Mouse (Mus musculus) liver, embryonic 13.5 days (tissue): Measurements from ENCODE around the gene Plekhm3. TPM values are rescaled to one million over a fixed set of nuclear protein-coding genes. Genes with fewer than 3 reads are reported as not detected.

Source experiments
- ATAC-seq: fragments of 200-750 bp; cut with Nextera tagmentation; 2 replicates; pipeline ENCODE4 v1.8.0; 2017; ENCODE audit warnings: low read depth, mild to moderate bottlenecking, moderate number of reproducible peaks, moderate library complexity
- DNase-seq: peaks from one replicate; pipeline ENCODE4 v3.0.0; 2022
- H3K27ac ChIP-seq: fragments of 300-500 bp; sonication (generic); 2 replicates; pipeline ENCODE4 v1.5.1; 2015; ENCODE audit warnings: moderate library complexity, mild to moderate bottlenecking, inconsistent platforms
- H3K27me3 ChIP-seq: fragments of 300-500 bp; sonication (generic); 2 replicates; pipeline ENCODE4 v1.6.1; 2015; ENCODE audit warnings: mild to moderate bottlenecking, inconsistent platforms
- H3K36me3 ChIP-seq: fragments of 300-500 bp; sonication (generic); 2 replicates; pipeline ENCODE4 v1.6.1; 2015; ENCODE audit warnings: mild to moderate bottlenecking, inconsistent platforms
- H3K4me1 ChIP-seq: fragments of 300-500 bp; sonication (generic); replicated peaks from 2 replicates; pipeline ENCODE4 v1.6.1; 2015; ENCODE audit warnings: inconsistent platforms
- H3K4me2 ChIP-seq: fragments of 300-500 bp; sonication (generic); 2 replicates; pipeline ENCODE4 v1.6.1; 2015; ENCODE audit warnings: inconsistent platforms, mild to moderate bottlenecking, moderate library complexity
- H3K4me3 ChIP-seq: fragments of 300-500 bp; sonication (generic); replicated peaks from 2 replicates; pipeline ENCODE4 v1.5.1; 2015; ENCODE audit warnings: mild to moderate bottlenecking, inconsistent platforms
- H3K9ac ChIP-seq: fragments of 300-500 bp; sonication (generic); 2 replicates; pipeline ENCODE4 v1.6.1; 2015; ENCODE audit warnings: mild to moderate bottlenecking, inconsistent platforms
- H3K9me3 ChIP-seq: fragments of 300-500 bp; sonication (generic); replicated peaks from 2 replicates; pipeline ENCODE4 v1.6.1; 2016; ENCODE audit warnings: inconsistent platforms
- WGBS: fragments of 180-500 bp; shearing (Covaris S2); methylation state at CpG from one replicate; pipeline ENCODE4 v1.1.7; 2015; ENCODE audit not compliant: insufficient replicate concordance; 5-methylcytosine and 5-hydroxymethylcytosine counted together
- polyA plus RNA-seq: library from polyadenylated mRNA; unstranded; fragments of >200 nt; fragmentation: Nextera tagmentation; extraction: Ambion mirVana; gene quantifications from 2 replicates; pipeline ENCODE4 v1.2.1, GENCODE M21; 2015

Gene Plekhm3
- polyA plus RNA-seq, 1 experiment from 2014 or later: 2.0 TPM

DNA sequence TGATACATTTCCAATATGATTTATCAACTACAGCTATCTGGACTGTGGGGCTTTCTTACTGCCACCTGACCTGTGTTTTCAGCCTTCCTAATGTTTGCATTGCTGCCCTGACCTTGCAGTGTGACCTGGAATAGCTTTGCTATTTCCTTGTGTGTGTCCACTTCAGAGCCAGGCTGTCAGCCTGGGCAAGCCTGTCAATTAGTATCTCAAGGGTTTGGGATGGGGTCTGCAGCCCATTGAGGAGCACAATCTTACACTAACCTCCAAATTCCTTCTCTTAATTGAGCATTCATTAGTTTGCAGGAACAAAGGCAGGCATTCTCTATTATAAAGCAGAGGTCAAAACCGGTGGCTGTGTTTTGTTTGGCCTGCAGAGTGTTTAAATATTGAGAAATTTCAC lies 107.6 kb downstream of the Plekhm3 start:
- no peak for DNase-seq
- H3K36me3 ChIP-seq: no peaks in the 10 kb centered on the region
- no peak overlapping the region for H3K4me3 ChIP-seq
- no peak overlapping the region for H3K4me2 ChIP-seq
- no peak for ATAC-seq
- H3K27ac ChIP-seq: 0 out of 2 replicates have a peak overlapping the region, but pooled peaks have one; percentile 1
- WGBS: 66% methylated on average over 1 of the region's 1 CpGs
- no peaks in the 10 kb centered on the region for H3K27me3 ChIP-seq
- H3K9ac ChIP-seq: no peak overlapping the region
- no peaks in the 10 kb centered on the region for H3K9me3 ChIP-seq
- peaks cover 7% of the 10 kb centered on the region; the same call in 1 of the 2 replicates for H3K4me1 ChIP-seq

DNA sequence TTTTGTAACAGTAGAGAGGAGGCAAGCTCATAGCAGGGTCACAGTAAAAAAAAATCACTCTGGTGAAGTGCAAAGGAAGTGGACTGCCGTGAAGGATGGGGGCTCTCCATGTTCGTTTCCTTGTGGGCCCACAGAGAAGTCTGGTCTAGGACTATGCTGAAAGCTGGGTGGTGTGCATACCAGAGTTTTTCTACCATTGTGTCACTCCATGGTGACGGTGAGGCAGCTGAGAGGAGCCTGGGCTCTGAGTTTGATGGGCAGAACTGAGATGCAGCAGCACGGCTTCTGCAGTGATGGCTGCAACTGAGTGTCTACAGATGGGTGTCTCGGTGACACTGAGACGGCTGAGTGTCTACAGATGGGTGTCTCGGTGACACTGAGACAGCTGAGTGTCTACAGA lies 108.5 kb downstream of the Plekhm3 start:
- H3K9me3 ChIP-seq: no peaks in the 10 kb centered on the region
- H3K4me1 ChIP-seq: peaks cover 7% of the 10 kb centered on the region; the same call in 1 of the 2 replicates
- H3K36me3 ChIP-seq: no peaks in the 10 kb centered on the region
- no peak for ATAC-seq
- no peak overlapping the region for H3K9ac ChIP-seq
- no peak overlapping the region for H3K4me3 ChIP-seq
- H3K4me2 ChIP-seq: no peak overlapping the region
- DNase-seq: no peak
- H3K27me3 ChIP-seq: no peaks in the 10 kb centered on the region
- no peak overlapping the region for H3K27ac ChIP-seq
- 59% methylated on average over 7 of the region's 7 CpGs for WGBS

DNA sequence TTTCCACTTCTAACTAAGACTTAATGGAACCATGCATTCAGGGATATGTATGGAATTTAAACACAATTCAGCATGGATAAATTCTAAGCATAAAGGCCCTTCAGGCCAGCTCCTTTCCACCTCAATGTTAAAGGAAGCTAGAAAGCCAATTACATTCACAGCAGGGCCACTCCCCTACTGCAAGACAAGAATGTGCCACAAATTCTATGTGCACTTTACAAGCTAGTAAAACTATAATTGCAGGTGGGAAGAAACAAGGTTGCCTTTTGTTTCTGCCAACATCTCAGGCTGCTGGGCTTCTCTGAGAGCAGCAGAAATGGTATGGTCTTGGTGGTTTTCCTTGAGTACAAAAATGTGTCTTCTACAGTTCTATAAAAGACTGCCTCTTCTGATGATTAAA lies 109.1 kb downstream of the Plekhm3 start:
- no peak overlapping the region for H3K27ac ChIP-seq
- no peak overlapping the region for H3K4me2 ChIP-seq
- H3K9ac ChIP-seq: no peak overlapping the region
- ATAC-seq: no peak
- H3K27me3 ChIP-seq: no peaks in the 10 kb centered on the region
- no peaks in the 10 kb centered on the region for H3K9me3 ChIP-seq
- no peak overlapping the region for H3K4me3 ChIP-seq
- H3K4me1 ChIP-seq: peaks cover 7% of the 10 kb centered on the region; the same call in 1 of the 2 replicates
- H3K36me3 ChIP-seq: no peaks in the 10 kb centered on the region
- no peak for DNase-seq

DNA sequence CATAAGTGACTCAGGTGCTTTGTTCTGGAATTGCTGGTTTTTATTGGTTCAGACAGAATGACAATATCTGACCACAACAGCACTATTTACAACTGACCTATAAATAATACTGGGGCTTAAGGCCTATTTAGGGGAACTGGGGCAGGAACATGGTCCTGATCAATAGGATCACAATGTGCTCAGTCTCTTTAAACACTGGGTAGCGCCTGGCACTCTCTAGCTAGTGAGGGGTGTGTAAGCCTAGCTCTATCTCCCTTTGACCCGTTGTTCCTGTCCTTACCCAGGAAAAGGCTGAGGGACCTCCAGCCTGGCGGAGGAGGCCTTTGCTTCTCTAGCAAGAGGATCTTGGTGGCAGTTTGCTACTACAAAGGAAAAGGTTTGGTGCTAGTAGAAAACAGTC lies 111.6 kb downstream of the Plekhm3 start:
- Histone ChIP-seq H3K4me2 (no peak overlapping the region), H3K9me3 (no peaks in the 10 kb centered on the region), H3K27ac (no peak overlapping the region), H3K9ac (no peak overlapping the region), H3K4me3 (no peak overlapping the region), H3K4me1 (peaks cover 7% of the 10 kb centered on the region; the same call in 1 of the 2 replicates), H3K36me3 (no peaks in the 10 kb centered on the region), H3K27me3 (no peaks in the 10 kb centered on the region)
- WGBS: 53% methylated on average over 3 of the region's 3 CpGs
- DNase-seq: no peak
- no peak for ATAC-seq

DNA sequence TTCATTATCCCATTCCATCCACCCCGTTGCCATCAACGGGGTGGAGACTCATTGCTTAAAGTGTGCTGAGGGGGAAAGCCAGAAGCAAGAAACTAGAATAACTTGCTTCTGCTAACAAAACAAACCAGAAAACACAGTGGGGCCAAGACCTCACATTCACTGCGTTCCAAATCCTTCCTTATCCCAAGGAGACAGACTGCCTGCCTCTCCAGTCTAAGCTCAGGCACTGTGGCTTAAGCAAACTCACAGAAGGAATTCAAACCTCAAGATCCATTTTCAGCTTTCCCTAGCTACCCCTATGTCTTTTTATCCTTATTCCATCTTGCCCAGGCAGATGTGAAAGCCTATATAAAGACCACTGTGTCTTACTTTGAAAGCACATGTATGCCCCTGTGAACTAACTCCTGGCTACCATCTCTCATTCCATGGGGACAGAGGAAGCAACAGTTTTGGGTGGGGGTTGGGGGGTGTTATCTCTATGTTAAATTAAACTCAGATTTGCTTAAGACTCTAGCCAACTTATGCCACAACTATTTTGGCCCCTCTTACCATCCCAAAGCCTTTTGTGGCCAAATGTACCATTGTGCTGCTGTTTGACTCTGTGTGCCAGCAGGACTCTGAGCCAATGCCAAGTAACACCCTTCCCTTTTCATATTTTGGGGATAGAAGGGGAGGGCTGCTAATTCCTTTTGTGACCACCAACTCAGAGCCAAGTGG lies 112.6 kb downstream of the Plekhm3 start:
- H3K27me3 ChIP-seq: no peaks in the 10 kb centered on the region
- WGBS: 70% methylated on average over 3 of the region's 3 CpGs

DNA sequence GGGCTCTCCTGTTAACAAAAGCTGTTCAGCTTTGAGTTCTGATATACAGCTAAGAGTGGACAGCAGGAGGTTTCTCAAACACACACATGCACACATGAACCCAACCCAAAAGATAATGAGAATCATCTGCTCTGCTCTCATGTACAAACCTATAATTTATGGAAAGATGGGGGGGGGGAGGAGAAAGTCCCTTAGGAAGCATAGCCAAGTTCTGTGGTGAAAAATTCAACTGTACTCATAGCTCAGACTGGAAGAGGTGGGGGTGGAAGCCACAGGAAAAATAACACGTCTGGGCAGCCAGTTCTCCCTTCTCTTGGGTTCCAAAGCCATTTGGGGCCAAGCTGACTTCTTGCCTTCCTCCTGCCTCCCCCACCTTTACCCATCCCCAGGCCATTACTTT lies 115.7 kb downstream of the Plekhm3 start:
- no peak overlapping the region for H3K27ac ChIP-seq
- no peaks in the 10 kb centered on the region for H3K4me1 ChIP-seq
- no peak for DNase-seq
- whole genome bisulfite sequencing: 26% methylated on average over 1 of the region's 1 CpGs
- H3K9me3 ChIP-seq: no peaks in the 10 kb centered on the region
- no peak overlapping the region for H3K4me3 ChIP-seq
- H3K4me2 ChIP-seq: no peak overlapping the region
- no peak for ATAC-seq
- H3K36me3 ChIP-seq: no peaks in the 10 kb centered on the region
- no peak overlapping the region for H3K9ac ChIP-seq
- no peaks in the 10 kb centered on the region for H3K27me3 ChIP-seq

More for the DNA sequence above, 112.6 kb downstream of the Plekhm3 start:
- ATAC-seq: no peak
- H3K36me3 ChIP-seq: no peaks in the 10 kb centered on the region
- H3K9me3 ChIP-seq: no peaks in the 10 kb centered on the region
- peaks cover 7% of the 10 kb centered on the region; the same call in 1 of the 2 replicates for H3K4me1 ChIP-seq
- no peak overlapping the region for H3K9ac ChIP-seq
- DNase-seq: no peak
- no peak overlapping the region for H3K4me2 ChIP-seq
- no peak overlapping the region for H3K27ac ChIP-seq
- no peak overlapping the region for H3K4me3 ChIP-seq

DNA sequence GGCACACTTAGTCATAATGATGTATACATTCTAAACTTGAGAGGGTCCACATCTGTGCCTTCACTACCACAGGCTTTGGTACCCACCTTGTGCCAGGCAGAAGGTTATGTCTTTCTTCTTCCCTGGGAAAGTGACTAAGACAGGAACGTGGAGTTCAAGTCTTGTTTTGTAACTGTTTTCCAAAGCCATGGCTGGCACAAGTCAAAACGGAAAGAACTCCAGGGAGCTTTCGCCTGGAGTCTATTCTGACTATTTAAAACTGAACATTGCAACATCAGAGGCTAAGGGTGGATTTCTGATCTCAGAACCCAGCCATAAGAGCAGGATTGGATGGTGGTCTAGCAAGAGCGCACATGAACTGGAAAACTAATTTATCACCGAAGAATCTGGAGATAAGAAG lies 120.0 kb downstream of the Plekhm3 start:
- DNase-seq: no peak
- no peaks in the 10 kb centered on the region for H3K4me1 ChIP-seq
- H3K4me2 ChIP-seq: no peak overlapping the region
- 74% methylated on average over 5 of the region's 5 CpGs for WGBS
- H3K36me3 ChIP-seq: no peaks in the 10 kb centered on the region
- H3K4me3 ChIP-seq: no peak overlapping the region
- H3K27ac ChIP-seq: no peak overlapping the region
- H3K27me3 ChIP-seq: no peaks in the 10 kb centered on the region
- no peak overlapping the region for H3K9ac ChIP-seq
- H3K9me3 ChIP-seq: no peaks in the 10 kb centered on the region
- no peak for ATAC-seq

DNA sequence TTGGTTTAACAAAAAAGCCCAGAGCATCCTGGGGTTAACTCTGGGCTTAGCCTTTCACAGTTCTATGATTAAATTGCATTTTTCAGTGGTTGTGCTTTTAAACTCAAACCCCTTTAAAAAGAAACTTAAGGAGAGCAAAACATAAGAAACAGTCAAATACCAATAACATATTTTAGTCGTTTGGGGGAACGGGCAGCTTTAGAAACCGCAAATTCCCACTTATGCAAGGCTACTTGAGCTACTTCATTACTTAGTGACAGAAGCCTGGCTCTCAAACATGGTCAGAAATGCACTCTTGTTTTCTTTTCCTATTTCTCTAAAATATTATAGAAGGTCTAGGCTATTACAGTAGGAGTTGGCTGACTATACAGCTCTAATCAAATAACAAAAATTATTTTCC lies 120.5 kb downstream of the Plekhm3 start:
- Histone ChIP-seq H3K9me3 (no peaks in the 10 kb centered on the region), H3K4me2 (no peak overlapping the region), H3K27me3 (no peaks in the 10 kb centered on the region), H3K4me3 (no peak overlapping the region), H3K4me1 (no peaks in the 10 kb centered on the region), H3K27ac (no peak overlapping the region), H3K36me3 (no peaks in the 10 kb centered on the region), H3K9ac (no peak overlapping the region)
- 72% methylated on average over 3 of the region's 3 CpGs for WGBS
- ATAC-seq (no peak), DNase-seq (no peak)

DNA sequence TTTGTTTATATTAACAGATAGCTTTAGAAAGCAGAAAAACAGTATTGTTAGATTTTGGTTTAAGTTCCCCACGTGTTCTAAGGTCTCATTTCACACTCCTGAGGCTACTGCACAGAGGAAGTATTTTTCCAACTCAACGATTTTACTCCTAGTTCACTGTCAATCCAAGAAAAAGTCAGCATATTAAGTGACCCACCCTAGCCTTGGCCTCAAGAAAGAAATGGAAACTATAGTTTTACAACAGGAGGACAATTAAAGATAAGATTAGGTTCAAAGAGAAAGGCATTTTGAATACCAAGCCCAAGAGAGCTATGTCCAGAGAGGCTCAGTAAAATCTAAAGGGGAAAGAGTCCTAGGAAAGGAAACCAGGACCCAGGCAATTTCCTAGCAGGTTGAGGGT lies 125.1 kb downstream of the Plekhm3 start:
- Histone ChIP-seq H3K4me1 (0 out of 2 replicates have a peak, but pooled peaks cover under 1% of the 10 kb centered on the region), H3K4me2 (no peak overlapping the region), H3K27ac (no peak overlapping the region), H3K36me3 (no peaks in the 10 kb centered on the region), H3K9me3 (no peaks in the 10 kb centered on the region), H3K4me3 (no peak overlapping the region), H3K9ac (no peak overlapping the region), H3K27me3 (no peaks in the 10 kb centered on the region)
- 43% methylated on average over 2 of the region's 2 CpGs for WGBS
- ATAC-seq (no peak), DNase-seq (no peak)

DNA sequence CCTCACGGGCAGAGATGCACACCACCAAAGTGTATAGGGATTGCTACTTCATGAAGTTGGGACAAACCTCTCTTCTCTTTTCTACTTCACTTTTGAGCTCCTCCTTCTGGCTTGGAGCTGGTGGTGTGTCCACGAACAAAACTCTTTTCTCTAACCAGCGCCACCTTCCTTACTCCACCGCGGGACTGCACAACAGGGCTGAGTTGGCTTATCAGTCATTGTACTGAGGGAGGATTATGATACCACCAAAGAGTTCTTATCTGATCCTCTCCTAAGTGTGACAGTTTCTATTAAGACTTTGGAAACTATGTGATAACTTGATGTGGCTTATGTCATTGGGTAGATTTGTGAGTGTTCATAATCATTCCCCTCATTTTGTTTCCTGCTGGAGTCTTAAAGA lies 129.2 kb downstream of the Plekhm3 start:
- no peak overlapping the region for H3K27ac ChIP-seq
- H3K4me1 ChIP-seq: 0 out of 2 replicates have a peak, but pooled peaks cover 3% of the 10 kb centered on the region
- H3K9me3 ChIP-seq: no peaks in the 10 kb centered on the region
- ATAC-seq: no peak
- no peak for DNase-seq
- WGBS: 66% methylated on average over 5 of the region's 5 CpGs
- no peaks in the 10 kb centered on the region for H3K27me3 ChIP-seq
- no peak overlapping the region for H3K4me2 ChIP-seq
- no peaks in the 10 kb centered on the region for H3K36me3 ChIP-seq
- H3K4me3 ChIP-seq: no peak overlapping the region
- H3K9ac ChIP-seq: no peak overlapping the region

DNA sequence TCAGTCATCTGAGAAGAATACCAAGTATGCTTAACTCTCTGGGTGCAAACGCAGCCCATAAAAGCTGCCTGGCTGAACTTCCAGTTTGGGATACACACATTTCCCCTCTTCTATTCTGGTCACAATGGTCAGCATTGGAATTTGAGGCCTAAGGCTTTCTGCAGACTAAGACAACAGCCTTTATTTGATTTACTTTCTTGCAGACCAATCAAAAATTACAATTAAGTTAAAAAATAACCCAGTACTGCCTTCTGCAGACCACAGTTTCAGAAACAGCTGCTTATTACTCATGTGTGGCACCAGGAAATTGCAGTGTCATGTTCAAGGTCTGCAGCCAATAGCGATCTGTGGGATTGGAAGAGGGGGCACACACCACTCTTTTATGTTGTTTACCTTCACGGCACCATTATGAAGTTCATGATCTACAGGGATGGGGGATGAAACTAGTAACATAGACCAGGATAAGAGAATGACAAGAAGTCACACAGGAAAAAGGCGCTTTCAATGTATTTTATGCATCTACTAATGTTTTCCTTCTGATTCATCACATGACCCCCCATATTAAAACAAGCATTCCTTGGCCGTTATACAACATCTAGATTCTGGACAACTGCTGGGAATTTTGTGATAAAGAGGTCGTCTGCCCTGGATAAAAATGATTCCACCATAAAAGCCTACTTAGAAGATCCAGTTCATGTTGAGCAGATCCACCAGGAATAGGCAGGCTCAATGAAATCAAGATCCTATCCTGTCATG lies 130.1 kb downstream of the Plekhm3 start:
- DNase-seq: no peak
- Histone ChIP-seq H3K9ac (no peak overlapping the region), H3K27ac (no peak overlapping the region), H3K36me3 (no peaks in the 10 kb centered on the region), H3K4me2 (no peak overlapping the region), H3K4me3 (no peak overlapping the region), H3K4me1 (0 out of 2 replicates have a peak, but pooled peaks cover 3% of the 10 kb centered on the region), H3K9me3 (no peaks in the 10 kb centered on the region), H3K27me3 (no peaks in the 10 kb centered on the region)
- WGBS: 64% methylated on average over 6 of the region's 6 CpGs
- ATAC-seq: no peak
